In the genomic region with DNA sequence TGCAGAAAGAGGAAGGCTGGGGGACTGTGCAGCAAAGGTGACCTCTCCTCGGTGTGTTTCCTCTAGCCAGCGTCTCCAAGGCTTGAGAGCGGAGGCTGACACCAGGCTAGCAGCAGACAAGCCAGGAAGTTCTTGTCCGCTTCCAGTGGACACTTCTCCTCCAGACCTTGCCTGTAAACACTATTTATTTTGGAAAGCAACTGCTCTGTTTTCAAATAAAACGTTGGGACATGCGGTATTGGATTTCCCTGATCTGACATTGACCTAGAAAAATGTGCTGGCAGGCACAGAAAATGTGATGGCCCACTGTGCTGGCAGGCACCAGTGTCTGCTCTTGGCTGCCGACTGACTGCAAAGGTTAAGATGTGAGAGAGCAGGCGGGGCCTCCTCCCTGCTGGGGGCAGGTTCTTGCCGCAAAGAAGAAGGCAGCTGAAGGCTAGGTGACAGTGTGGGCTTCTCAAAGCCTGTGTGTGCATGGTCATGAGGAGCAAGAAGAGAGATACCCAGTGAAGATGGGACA, we compare ENCODE assay signal across 9 mouse cellular contexts. TPM values are rescaled to one million over a fixed set of nuclear protein-coding genes. Genes with fewer than 3 reads are reported as not detected.
DNase-seq lines count a peak whose midpoint lies in the region.
"Had no signal": no experiment of that assay in that cellular context is flagged by ENCODE, and none has a peak within 500 bp of the region (broad histone marks: within the 10 kb centered on the region; RNA-seq: fewer than 3 reads in every experiment).

No protein-coding gene starts in this region.

- peak; percentile 89 for DNase-seq in gastrocnemius, adult 18-20 months (ENCODE audit: low spot score)
- no peak for DNase-seq in gastrocnemius, postnatal 4 days (ENCODE audit: low spot score in 2 of 2)
- DNase-seq in ovary, adult 18-20 months (ENCODE audit: low spot score), result peak; percentile 46
- no peak for DNase-seq in ovary, postnatal 10 days (ENCODE audit: low spot score)
- DNase-seq in gastrocnemius, adult 8-10 months (ENCODE audit: low spot score in 2 of 2), result peak; percentile 72 to 84
- DNase-seq in skeletal muscle tissue, adult 2 months (ENCODE audit: low read depth, low spot score), result peak; percentile 91
- no peak for DNase-seq in spleen, postnatal 36 days (ENCODE audit: low spot score in 2 of 2)
- no peak for DNase-seq in frontal cortex, postnatal 36 days (ENCODE audit: low spot score in 2 of 2)
- DNase-seq: lung, embryonic 14.5 days had no signal

RNA-seq across cellular contexts. Expression of a gene that starts 26.4 kb away (rescaled TPM):
- 10 to 100 TPM in 1 of 2 experiments, 1 to 10 TPM in 1; 6.9 to 27.8 TPM for total RNA-seq in gastrocnemius, adult 18-20 months (2021)
- total RNA-seq in gastrocnemius, postnatal 4 days (2021), result 10 to 100 TPM; 15.8 to 20.6 TPM
- 10 to 100 TPM in 2 of 4 experiments, 1 to 10 TPM in 2; 4.8 to 19.6 (median 8.7) TPM for total RNA-seq in gastrocnemius, adult 8-10 months (2022)

RNA-seq across cellular contexts. Expression of a gene that starts 40.4 kb away (rescaled TPM):
- 100 to 1,000 TPM; 166 to 180 TPM for total RNA-seq in gastrocnemius, adult 18-20 months (2021)
- 10 to 100 TPM; 18.5 to 20.7 TPM for total RNA-seq in gastrocnemius, postnatal 4 days (2021)
- total RNA-seq in gastrocnemius, adult 8-10 months (2022), result 100 to 1,000 TPM; 172 to 236 (median 206) TPM

Comparison
In these comparisons a context has a peak if more than half of its experiments do, and no peak if none do; other contexts are left out.
1. DNase-seq: peak in gastrocnemius, adult 18-20 months (single experiment), ovary, adult 18-20 months (single experiment), gastrocnemius, adult 8-10 months (2 of 2) and skeletal muscle tissue, adult 2 months (single experiment); none in gastrocnemius, postnatal 4 days (0 of 2), ovary, postnatal 10 days (single experiment), spleen, postnatal 36 days (0 of 2) and frontal cortex, postnatal 36 days (0 of 2).
2. RNA of a gene that starts 40.4 kb away (total RNA-seq): 172 to 236 TPM in gastrocnemius, adult 8-10 months and 166 to 180 TPM in gastrocnemius, adult 18-20 months; 18.5 to 20.7 TPM in gastrocnemius, postnatal 4 days; every median in the first group is over 4 times any median in the second.